10 mouse cellular contexts compared by ENCODE assay signal in the genomic region with DNA sequence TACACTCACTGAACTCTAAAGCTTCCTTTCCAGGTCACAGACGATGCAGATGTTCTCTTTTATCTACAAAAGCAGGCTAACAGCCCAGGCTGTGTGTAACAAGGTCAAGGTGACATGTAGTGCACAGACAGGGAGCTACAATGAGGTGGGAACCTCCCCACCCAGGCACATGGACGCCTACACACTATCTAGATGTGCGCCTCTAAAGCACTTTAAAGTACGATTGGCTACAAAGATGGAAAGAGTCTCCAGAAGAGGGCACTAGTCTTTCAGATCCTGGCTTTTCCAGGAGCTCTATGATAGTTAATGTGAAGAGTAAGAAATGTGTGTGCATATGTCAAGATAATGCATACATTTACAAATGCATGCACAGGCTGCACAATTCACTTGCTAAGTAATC.
DNase-seq lines count a peak whose midpoint lies in the region; ATAC-seq and TF ChIP-seq lines count a peak whose summit lies in the region.
"Had no signal": no experiment of that assay in that cellular context is flagged by ENCODE, and none has a peak within 500 bp of the region (broad histone marks: within the 10 kb centered on the region; RNA-seq: fewer than 3 reads in every experiment).

No protein-coding gene starts in this region.

- H3K27me3 ChIP-seq in heart, embryonic 12.5 days (replicated peaks) = no peaks in the 10 kb centered on the region
- H3K27me3 ChIP-seq in midbrain, postnatal 0 days (ENCODE audit: insufficient read depth, low read length) = no peaks in the 10 kb centered on the region
- no peaks in the 10 kb centered on the region for H3K27me3 ChIP-seq in midbrain, embryonic 10.5 days (ENCODE audit: low read depth, poor library complexity, severe bottlenecking)
- no peaks in the 10 kb centered on the region for H3K27me3 ChIP-seq in intestine, postnatal 0 days (replicated peaks; ENCODE audit: control insufficient read depth, insufficient read depth, low read length)
- H3K27me3 ChIP-seq in midbrain, embryonic 13.5 days = no peaks in the 10 kb centered on the region
- H3K27me3 ChIP-seq: hindbrain, embryonic 13.5 days; limb, embryonic 12.5 days had no signal

- 46% methylated on average over 4 of the region's 4 CpGs for WGBS in heart, embryonic 12.5 days
- 59% methylated on average over 4 of the region's 4 CpGs for WGBS in midbrain, postnatal 0 days
- 74% methylated on average over 4 of the region's 4 CpGs for WGBS in midbrain, embryonic 10.5 days
- WGBS in intestine, postnatal 0 days = 46% methylated on average over 4 of the region's 4 CpGs
- WGBS in midbrain, embryonic 13.5 days = 69% methylated on average over 4 of the region's 4 CpGs

- H3K36me3 ChIP-seq in heart, embryonic 12.5 days = peaks cover 64% of the 10 kb centered on the region
- peaks cover 55% of the 10 kb centered on the region for H3K36me3 ChIP-seq in midbrain, postnatal 0 days (ENCODE audit: insufficient read depth, low read length)
- peaks cover 93% of the 10 kb centered on the region for H3K36me3 ChIP-seq in midbrain, embryonic 10.5 days
- peaks cover 67% of the 10 kb centered on the region for H3K36me3 ChIP-seq in intestine, postnatal 0 days (ENCODE audit: control insufficient read depth, insufficient read depth)
- H3K36me3 ChIP-seq in midbrain, embryonic 13.5 days = peaks cover 87% of the 10 kb centered on the region

- ATAC-seq in heart, embryonic 12.5 days (ENCODE audit: insufficient number of reproducible peaks, low FRiP score) = no peak
- no peak; the same call in 1 of the 2 replicates for ATAC-seq in midbrain, postnatal 0 days (ENCODE audit: low FRiP score)
- no peak for ATAC-seq in intestine, postnatal 0 days
- no peak for ATAC-seq in midbrain, embryonic 13.5 days
- ATAC-seq in cerebellum, adult (ENCODE audit: insufficient number of reproducible peaks, low FRiP score, low TSS enrichment) = no peak

- intact Hi-C loops in heart, postnatal 10 days (cut with DNase I) = loop anchor here (5.0 kb wide), 1 partner anchor 142 kb away; no protein-coding TSS in a partner anchor

- DNase-seq in heart, postnatal 10 days = peak; percentile 14 to 17
- peak; percentile 48 for DNase-seq in midbrain, postnatal 0 days (ENCODE audit: low spot score)
- no peak for DNase-seq in midbrain, embryonic 10.5 days (ENCODE audit: low spot score)
- peak; percentile 51 for DNase-seq in thymus, postnatal 4 days

- H3K9ac ChIP-seq in heart, embryonic 12.5 days = no peak overlapping the region
- H3K9ac ChIP-seq in midbrain, postnatal 0 days (replicated peaks; ENCODE audit: low read length, poor library complexity, severe bottlenecking) = no peak overlapping the region
- H3K9ac ChIP-seq in intestine, postnatal 0 days (ENCODE audit: low read depth, low read length) = no peak overlapping the region
- no peak overlapping the region for H3K9ac ChIP-seq in midbrain, embryonic 13.5 days (replicated peaks)
- H3K9ac ChIP-seq: hindbrain, embryonic 13.5 days; limb, embryonic 12.5 days had no signal

- no peaks in the 10 kb centered on the region for H3K9me3 ChIP-seq in heart, embryonic 12.5 days (replicated peaks)
- no peaks in the 10 kb centered on the region for H3K9me3 ChIP-seq in midbrain, postnatal 0 days (ENCODE audit: low read length)
- H3K9me3 ChIP-seq in midbrain, embryonic 10.5 days (replicated peaks) = no peaks in the 10 kb centered on the region
- no peaks in the 10 kb centered on the region for H3K9me3 ChIP-seq in intestine, postnatal 0 days (ENCODE audit: control insufficient read depth)
- no peaks in the 10 kb centered on the region for H3K9me3 ChIP-seq in midbrain, embryonic 13.5 days
- H3K9me3 ChIP-seq: hindbrain, embryonic 13.5 days; limb, embryonic 12.5 days had no signal

- no peak overlapping the region for H3K4me3 ChIP-seq in heart, embryonic 12.5 days
- no peak overlapping the region for H3K4me3 ChIP-seq in midbrain, postnatal 0 days (ENCODE audit: low read depth, low read length)
- H3K4me3 ChIP-seq in midbrain, embryonic 10.5 days = no peak overlapping the region
- no peak overlapping the region for H3K4me3 ChIP-seq in intestine, postnatal 0 days (ENCODE audit: low read depth, low read length)
- H3K4me3 ChIP-seq in midbrain, embryonic 13.5 days (replicated peaks) = no peak overlapping the region
- H3K4me3 ChIP-seq: hindbrain, embryonic 13.5 days; limb, embryonic 12.5 days had no signal

- peak; percentile 67 for TF ChIP-seq CTCF in midbrain, postnatal 0 days (IDR thresholded peaks at IDR 0.05)
- TF ChIP-seq CTCF in intestine, postnatal 0 days (IDR thresholded peaks at IDR 0.05; ENCODE audit: low read depth) = peak; percentile 68

- no peak overlapping the region for H3K27ac ChIP-seq in heart, embryonic 12.5 days (ENCODE audit: poor library complexity, severe bottlenecking)
- no peak overlapping the region for H3K27ac ChIP-seq in midbrain, postnatal 0 days (ENCODE audit: low read depth, low read length)
- no peak overlapping the region for H3K27ac ChIP-seq in midbrain, embryonic 10.5 days (replicated peaks)
- no peak overlapping the region for H3K27ac ChIP-seq in intestine, postnatal 0 days (ENCODE audit: low read depth, low read length)
- H3K27ac ChIP-seq in midbrain, embryonic 13.5 days = no peak overlapping the region
- H3K27ac ChIP-seq: hindbrain, embryonic 13.5 days; limb, embryonic 12.5 days had no signal

- H3K4me2 ChIP-seq in heart, embryonic 12.5 days = no peak overlapping the region
- no peak overlapping the region for H3K4me2 ChIP-seq in midbrain, postnatal 0 days (ENCODE audit: low read depth, low read length, poor library complexity, severe bottlenecking)
- H3K4me2 ChIP-seq in intestine, postnatal 0 days (replicated peaks; ENCODE audit: low read depth) = no peak overlapping the region
- H3K4me2 ChIP-seq in midbrain, embryonic 13.5 days (replicated peaks) = no peak overlapping the region
- H3K4me2 ChIP-seq: hindbrain, embryonic 13.5 days; limb, embryonic 12.5 days had no signal

- H3K4me1 ChIP-seq in heart, embryonic 12.5 days (replicated peaks) = no peaks in the 10 kb centered on the region
- H3K4me1 ChIP-seq in midbrain, postnatal 0 days (ENCODE audit: insufficient read depth, low read length) = no peaks in the 10 kb centered on the region
- no peaks in the 10 kb centered on the region for H3K4me1 ChIP-seq in midbrain, embryonic 10.5 days
- H3K4me1 ChIP-seq in intestine, postnatal 0 days (replicated peaks; ENCODE audit: control insufficient read depth, insufficient read depth, low read length) = no peaks in the 10 kb centered on the region
- H3K4me1 ChIP-seq in midbrain, embryonic 13.5 days (replicated peaks) = no peaks in the 10 kb centered on the region
- H3K4me1 ChIP-seq: hindbrain, embryonic 13.5 days; limb, embryonic 12.5 days had no signal
